Mouse (Mus musculus) stomach, embryonic 14.5 days (tissue): ENCODE measurements around the gene Rp9. TPM values are rescaled to one million over a fixed set of nuclear protein-coding genes. Genes with fewer than 3 reads are reported as not detected.

Experiments used
- ATAC-seq: fragments of 200-750 bp; cut with Nextera tagmentation; 2 replicates; pipeline ENCODE4 v1.8.0; 2017; ENCODE audit warnings: low read depth, moderate TSS enrichment; ENCODE audit not compliant: insufficient number of reproducible peaks, insufficient read depth, low FRiP score
- H3K27ac ChIP-seq: fragments of 300-500 bp; sonication (generic); 2 replicates; pipeline ENCODE4 v1.5.1; 2014; ENCODE audit warnings: mild to moderate bottlenecking, low read length, moderate library complexity, mixed read lengths
- H3K27me3 ChIP-seq: fragments of 300-500 bp; sonication (generic); 2 replicates; pipeline ENCODE4 v1.6.1; 2014; ENCODE audit warnings: low read length, control low read depth, mixed read lengths; ENCODE audit not compliant: control insufficient read depth, insufficient read depth
- H3K36me3 ChIP-seq: fragments of 300-500 bp; sonication (generic); 2 replicates; pipeline ENCODE4 v1.6.1; 2014; ENCODE audit warnings: mild to moderate bottlenecking, control low read depth, low read length, moderate library complexity, mixed read lengths; ENCODE audit not compliant: control insufficient read depth, insufficient read depth
- H3K4me1 ChIP-seq: fragments of 300-500 bp; sonication (generic); 2 replicates; pipeline ENCODE4 v1.6.1; 2014; ENCODE audit warnings: low read length, control low read depth, mixed read lengths; ENCODE audit not compliant: control insufficient read depth, insufficient read depth
- H3K4me2 ChIP-seq: fragments of 300-500 bp; sonication (generic); replicated peaks from 2 replicates; pipeline ENCODE4 v1.6.1; 2014; ENCODE audit warnings: low read depth, low read length, control low read depth
- H3K4me3 ChIP-seq: fragments of 300-500 bp; sonication (generic); 2 replicates; pipeline ENCODE4 v1.5.1; 2014; ENCODE audit warnings: low read depth, low read length, control low read depth
- H3K9ac ChIP-seq: fragments of 300-500 bp; sonication (generic); replicated peaks from 2 replicates; pipeline ENCODE4 v1.6.1; 2014; ENCODE audit warnings: low read depth, mild to moderate bottlenecking, control low read depth, low read length, moderate library complexity, mixed read lengths
- H3K9me3 ChIP-seq: fragments of 300-500 bp; sonication (generic); 2 replicates; pipeline ENCODE4 v1.6.1; 2016; ENCODE audit warnings: low read depth, low read length, control low read depth; ENCODE audit not compliant: control insufficient read depth
- WGBS: fragments of 180-500 bp; shearing (Covaris S2); extraction: QIAGEN DNeasy Blood & Tissue Kit; methylation state at CpG from one replicate; pipeline ENCODE4 v1.1.7; 2014; 5-methylcytosine and 5-hydroxymethylcytosine counted together
- polyA plus RNA-seq: library from polyadenylated mRNA; unstranded; fragments of >200 nt; fragmentation: Nextera tagmentation; extraction: Ambion mirVana; gene quantifications from 2 replicates; pipeline ENCODE4 v1.2.1, GENCODE M21; 2014

Rp9 gene
- polyA plus RNA-seq, 1 experiment from 2014 or later, result 84.9 TPM

DNA sequence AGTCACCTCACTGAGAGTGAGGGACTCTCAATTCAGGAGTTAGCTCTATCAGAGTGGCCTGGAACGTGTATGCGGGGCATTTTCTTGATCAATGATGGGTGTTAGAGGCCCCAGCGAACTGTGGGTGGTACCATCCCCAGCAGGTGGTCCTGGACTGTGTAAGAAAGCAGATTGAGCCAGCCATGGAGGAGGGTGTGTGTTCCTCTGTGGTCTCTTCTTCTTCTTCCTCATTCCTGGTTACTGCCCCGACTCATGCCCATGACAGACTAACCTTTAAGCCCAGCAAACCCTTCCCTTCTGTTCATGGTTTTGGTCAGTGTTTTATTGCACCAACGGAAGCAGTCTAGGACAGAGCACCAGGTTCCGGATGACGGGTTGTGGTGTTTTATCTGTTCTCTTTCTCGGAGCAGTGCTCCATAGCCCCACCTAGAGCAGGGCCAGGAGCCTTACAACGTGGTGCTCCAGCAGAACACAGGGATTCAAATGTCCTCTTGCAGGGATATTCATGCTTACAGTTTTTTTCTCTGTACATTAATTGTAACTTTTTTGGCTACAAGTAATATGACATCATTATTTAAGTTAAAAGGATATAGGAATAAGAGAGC, 24.8 kb upstream of the Rp9 start:
- Histone ChIP-seq H3K27me3 (no peaks in the 10 kb centered on the region), H3K36me3 (no peaks in the 10 kb centered on the region), H3K4me2 (no peak overlapping the region), H3K9ac (no peak overlapping the region), H3K27ac (no peak overlapping the region), H3K9me3 (no peaks in the 10 kb centered on the region), H3K4me1 (no peaks in the 10 kb centered on the region), H3K4me3 (no peak overlapping the region)
- WGBS, result 79% methylated on average over 9 of the region's 9 CpGs
- ATAC-seq, result no peak

DNA sequence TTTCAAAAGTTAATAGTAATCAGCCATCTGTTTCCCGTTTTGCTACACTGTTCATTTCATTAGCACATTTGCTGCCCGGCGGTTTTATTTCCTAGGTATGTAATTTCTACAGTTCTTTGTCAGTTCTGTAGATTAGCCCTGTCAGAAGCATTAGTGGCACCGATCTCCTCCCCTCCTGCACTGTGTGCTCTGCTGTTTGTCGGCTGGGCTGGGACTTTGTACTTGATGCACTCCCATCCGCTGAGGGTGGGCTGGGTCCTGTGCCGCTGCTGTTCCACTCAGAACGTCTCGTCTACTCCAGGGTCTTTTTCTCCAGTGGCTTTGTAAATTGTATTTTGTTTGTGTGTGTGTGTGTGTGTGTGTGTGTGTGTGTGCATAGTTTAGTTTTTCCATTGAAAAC, 19.4 kb upstream of the Rp9 start:
- Histone ChIP-seq H3K27me3 (no peaks in the 10 kb centered on the region), H3K4me2 (no peak overlapping the region), H3K36me3 (no peaks in the 10 kb centered on the region), H3K4me1 (no peaks in the 10 kb centered on the region), H3K9ac (no peak overlapping the region), H3K9me3 (no peaks in the 10 kb centered on the region), H3K27ac (no peak overlapping the region), H3K4me3 (no peak overlapping the region)
- no peak for ATAC-seq
- 52% methylated on average over 9 of the region's 9 CpGs for WGBS

DNA sequence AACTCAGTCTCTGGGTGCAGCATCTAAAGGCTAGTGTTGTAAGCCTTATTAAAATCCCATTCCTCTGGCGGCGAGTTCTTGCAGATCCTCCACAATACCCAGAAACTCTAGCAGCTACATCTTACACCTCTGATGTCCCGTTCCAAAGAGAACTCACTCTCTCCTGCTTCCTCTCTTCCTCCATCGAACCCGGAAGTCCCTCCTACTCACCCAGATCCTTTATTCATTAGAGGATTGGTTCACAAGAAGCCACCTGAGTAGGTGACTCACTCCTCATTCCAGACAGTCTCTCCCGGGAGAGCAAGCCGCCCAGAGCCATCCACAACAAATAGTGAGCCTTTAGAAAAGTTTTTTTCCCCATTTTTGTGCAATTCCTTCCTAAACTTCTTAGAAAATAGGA, 16.7 kb upstream of the Rp9 start:
- no peak overlapping the region for H3K4me3 ChIP-seq
- no peaks in the 10 kb centered on the region for H3K27me3 ChIP-seq
- no peak overlapping the region for H3K9ac ChIP-seq
- no peaks in the 10 kb centered on the region for H3K4me1 ChIP-seq
- no peak for ATAC-seq
- H3K4me2 ChIP-seq, result no peak overlapping the region
- 89% methylated on average over 7 of the region's 7 CpGs for WGBS
- H3K36me3 ChIP-seq, result no peaks in the 10 kb centered on the region
- no peak overlapping the region for H3K27ac ChIP-seq
- H3K9me3 ChIP-seq, result no peaks in the 10 kb centered on the region

DNA sequence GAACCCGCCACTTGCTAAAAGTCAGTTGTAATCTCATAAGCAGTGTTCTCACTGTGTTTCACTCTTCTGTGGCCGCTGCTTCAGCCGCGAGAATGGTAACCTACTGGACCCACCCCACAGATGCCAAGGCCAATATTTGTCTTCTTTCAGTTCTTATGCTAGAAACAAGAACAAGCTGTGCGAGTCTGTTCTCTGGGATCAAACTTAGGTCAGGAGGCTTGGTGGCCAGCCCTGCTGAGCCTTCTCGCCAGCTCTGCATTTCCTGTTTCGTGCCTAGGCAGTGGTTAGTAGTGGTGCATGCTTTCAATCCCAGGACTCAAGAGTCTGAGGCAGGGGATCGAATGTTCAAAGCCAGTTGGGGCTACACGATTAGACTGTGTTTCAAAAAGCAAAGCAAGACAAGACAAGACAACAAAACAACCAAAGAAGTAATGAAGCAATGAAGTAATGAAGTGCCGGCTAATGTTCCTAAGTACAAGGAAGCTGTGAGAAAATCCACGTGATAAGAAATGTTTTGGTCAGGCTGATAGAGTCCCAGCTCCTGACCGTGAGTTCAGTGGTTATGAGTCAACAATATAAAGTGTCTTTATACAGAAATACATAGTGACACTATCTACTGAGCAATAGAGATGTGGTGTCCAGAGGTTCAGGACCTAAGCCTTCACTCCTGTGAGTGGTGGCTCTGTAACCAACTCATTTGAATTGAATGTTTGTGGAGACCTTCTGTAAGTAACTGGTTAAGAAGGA, 15.2 kb upstream of the Rp9 start:
- no peak overlapping the region for H3K4me2 ChIP-seq
- no peak for ATAC-seq
- H3K27me3 ChIP-seq, result no peaks in the 10 kb centered on the region
- no peak overlapping the region for H3K27ac ChIP-seq
- WGBS, result 74% methylated on average over 12 of the region's 12 CpGs
- no peak overlapping the region for H3K9ac ChIP-seq
- H3K36me3 ChIP-seq, result no peaks in the 10 kb centered on the region
- H3K4me3 ChIP-seq, result no peak overlapping the region
- H3K9me3 ChIP-seq, result no peaks in the 10 kb centered on the region
- no peaks in the 10 kb centered on the region for H3K4me1 ChIP-seq

DNA sequence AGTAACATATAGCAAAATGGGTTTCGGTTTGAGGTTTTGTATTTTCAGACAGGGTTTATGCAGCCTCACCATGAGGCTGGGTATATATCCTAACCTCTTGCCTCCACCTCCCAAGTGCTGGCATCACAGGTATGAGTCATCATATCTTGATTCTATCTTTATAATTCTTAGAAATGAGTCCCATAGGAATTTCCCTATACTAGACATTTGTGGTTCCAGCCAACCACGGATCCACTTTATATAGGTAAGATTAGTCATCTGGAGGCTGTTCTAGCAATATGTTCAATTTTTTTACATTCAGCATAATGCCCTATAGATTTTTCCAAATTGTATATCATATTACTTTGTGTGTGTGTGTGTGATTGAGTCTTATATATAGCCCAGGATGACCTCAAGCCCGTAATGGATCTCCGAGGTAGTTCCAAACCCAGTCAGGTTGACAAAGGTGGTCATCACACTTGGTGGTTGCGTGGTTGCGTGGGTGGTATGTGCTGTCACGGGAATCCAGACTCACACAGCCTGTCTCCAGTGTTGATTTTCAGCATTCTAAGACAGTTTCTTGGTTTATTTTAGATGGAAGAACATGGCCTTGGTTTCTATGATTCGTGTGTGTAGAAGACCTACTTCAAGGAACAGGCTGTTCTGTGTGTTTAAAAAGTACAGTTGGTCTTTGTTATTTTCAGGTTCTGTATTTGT, 14.5 kb upstream of the Rp9 start:
- WGBS, result 94% methylated on average over 8 of the region's 8 CpGs
- no peak overlapping the region for H3K4me2 ChIP-seq
- no peak overlapping the region for H3K9ac ChIP-seq
- H3K4me1 ChIP-seq, result no peaks in the 10 kb centered on the region
- H3K36me3 ChIP-seq, result no peaks in the 10 kb centered on the region
- ATAC-seq, result no peak
- no peak overlapping the region for H3K4me3 ChIP-seq
- no peak overlapping the region for H3K27ac ChIP-seq
- no peaks in the 10 kb centered on the region for H3K9me3 ChIP-seq
- no peaks in the 10 kb centered on the region for H3K27me3 ChIP-seq

DNA sequence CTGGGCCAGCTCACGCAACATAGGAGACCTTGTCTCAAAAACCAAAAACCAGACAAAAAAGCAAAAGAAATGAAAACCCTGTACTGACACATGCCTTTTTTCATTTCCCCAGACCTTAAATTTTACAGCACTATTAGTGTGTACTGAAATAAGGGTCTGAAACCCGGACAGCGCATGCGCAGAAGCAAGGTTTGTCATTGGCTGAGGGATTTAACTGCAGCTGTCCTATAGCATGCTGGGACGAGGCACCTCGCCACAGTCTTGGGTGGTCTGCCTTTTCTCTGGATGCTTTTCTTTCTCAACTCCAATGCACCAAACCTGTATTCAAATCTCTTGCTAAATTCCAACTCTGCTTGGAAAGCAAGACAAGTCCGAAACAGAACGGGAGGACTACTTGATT, 9.4 kb upstream of the Rp9 start:
- Histone ChIP-seq H3K4me1 (no peaks in the 10 kb centered on the region), H3K9ac (no peak overlapping the region), H3K9me3 (no peaks in the 10 kb centered on the region), H3K27me3 (no peaks in the 10 kb centered on the region), H3K4me3 (no peak overlapping the region), H3K36me3 (no peaks in the 10 kb centered on the region), H3K4me2 (no peak overlapping the region), H3K27ac (no peak overlapping the region)
- WGBS, result 92% methylated on average over 8 of the region's 8 CpGs
- ATAC-seq, result no peak

DNA sequence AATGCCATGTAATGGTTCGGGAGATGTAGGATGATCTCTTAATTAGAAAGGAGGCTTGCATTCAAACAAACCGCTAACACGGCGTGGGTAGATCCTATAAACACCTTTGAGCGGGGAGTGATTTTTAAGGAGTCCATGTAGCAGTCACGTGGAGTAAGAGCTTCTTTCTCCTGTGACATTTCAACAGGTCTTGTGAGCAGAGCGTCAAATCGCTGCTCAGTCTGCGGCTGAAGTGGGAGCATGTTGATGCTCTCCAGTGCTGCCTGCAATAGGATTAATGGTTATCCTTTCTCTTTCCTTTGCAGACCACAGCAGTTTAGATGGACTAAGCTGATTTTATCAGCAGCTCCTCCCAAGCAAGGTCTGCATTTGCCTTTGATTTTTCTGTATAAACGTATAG, 6.7 kb upstream of the Rp9 start:
- Histone ChIP-seq H3K36me3 (no peaks in the 10 kb centered on the region), H3K9ac (peak overlapping the region; percentile 53), H3K27me3 (no peaks in the 10 kb centered on the region), H3K9me3 (no peaks in the 10 kb centered on the region), H3K4me2 (peak overlapping the region; percentile 96), H3K4me1 (no peaks in the 10 kb centered on the region), H3K4me3 (peak overlapping the region; percentile 57), H3K27ac (peak overlapping the region; percentile 7; the same call in 1 of the 2 replicates)
- no peak for ATAC-seq
- WGBS, result 2% methylated on average over 10 of the region's 10 CpGs

DNA sequence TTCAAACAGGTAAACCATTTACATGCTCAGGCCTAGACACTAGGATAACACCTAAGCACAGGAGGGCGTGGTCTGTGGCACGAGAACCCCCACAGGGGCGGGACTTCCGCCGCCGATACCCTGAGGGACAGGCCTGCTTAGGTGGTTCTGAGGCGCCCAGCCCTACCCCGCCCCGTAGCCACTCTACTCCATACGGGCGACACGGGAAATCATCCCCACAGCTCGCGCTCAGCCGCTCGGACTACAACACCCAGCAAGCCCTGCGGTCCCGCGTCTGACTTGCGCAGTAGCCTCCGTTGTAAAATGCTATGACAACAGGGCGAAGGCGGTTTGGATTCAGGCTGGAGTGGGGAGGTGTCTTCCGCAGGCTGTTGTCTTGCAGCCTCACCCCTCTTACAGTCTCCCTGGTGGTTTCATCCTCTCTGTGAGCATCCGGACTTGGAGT, 5.9 kb upstream of the Rp9 start, which contains the start of gene Bbs9:
Bbs9 (plus strand) TSS at position 292 of the 445 bp plus-strand sequence.
- Histone ChIP-seq H3K9me3 (no peaks in the 10 kb centered on the region), H3K27me3 (no peaks in the 10 kb centered on the region), H3K9ac (peak within 1 kb of the TSS; percentile 53), H3K4me1 (no peaks in the 10 kb centered on the region), H3K4me2 (peak within 1 kb of the TSS; percentile 96), H3K27ac (peak within 1 kb of the TSS; percentile 7; the same call in 1 of the 2 replicates), H3K36me3 (no peaks in the 10 kb centered on the region), H3K4me3 (peak within 1 kb of the TSS; percentile 57)
- 0% methylated on average over 25 of the region's 25 CpGs for WGBS
- peak; percentile 100 for ATAC-seq
